Mouse (Mus musculus): ENCODE measurements around the gene Yes1. TPM values are rescaled to one million over a fixed set of nuclear protein-coding genes. Genes with fewer than 3 reads are reported as not detected.

Yes1 gene
- total and polyA plus RNA-seq, 3 experiments = 1.6 to 13.6 (median 10.3) TPM

DNA sequence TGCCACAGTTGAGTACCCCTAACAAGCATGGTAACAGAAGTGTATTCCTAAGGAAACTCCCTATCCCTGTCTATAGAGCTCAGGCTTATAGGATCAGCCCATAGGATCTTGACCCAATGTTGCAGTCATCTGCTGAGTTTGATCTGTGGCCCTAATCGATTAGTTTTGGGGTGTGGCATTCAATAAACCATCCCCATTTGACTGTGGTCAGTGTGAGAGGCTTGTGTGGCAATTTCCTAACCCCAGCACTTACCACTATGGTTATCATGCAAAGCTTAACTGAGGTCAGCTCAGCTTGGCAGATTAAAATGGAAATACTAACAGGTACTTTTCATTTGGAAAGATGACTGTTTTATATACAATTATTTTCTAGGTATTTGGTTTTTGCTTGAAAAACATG is 5.1 kb upstream of the Yes1 start:
- DNase-seq (ENCODE audit: low spot score) = no peak
- no peak for TF ChIP-seq TAL1 (conservative IDR thresholded peaks at IDR 0.05; ENCODE audit: low read depth, low read length)
- TF ChIP-seq GATA2 (IDR thresholded peaks at IDR 0.05; ENCODE audit: borderline replicate concordance, low read depth, low read length) = no peak
- ATAC-seq (ENCODE audit: extremely low read depth, insufficient number of reproducible peaks, low FRiP score, poor library complexity, severe bottlenecking) = no peak
- H3K36me3 ChIP-seq (replicated peaks) = no peaks in the 10 kb centered on the region
- no peak overlapping the region for H3K4me3 ChIP-seq (ENCODE audit: low read depth, low read length)
- H3K27me3 ChIP-seq (ENCODE audit: insufficient read depth, low read length) = peaks cover 8% of the 10 kb centered on the region; the same call in 1 of the 2 replicates
- H3K4me1 ChIP-seq (ENCODE audit: insufficient read depth, low read depth, low read length) = peaks cover 19% of the 10 kb centered on the region
- H3K9me3 ChIP-seq (replicated peaks) = no peaks in the 10 kb centered on the region

DNA sequence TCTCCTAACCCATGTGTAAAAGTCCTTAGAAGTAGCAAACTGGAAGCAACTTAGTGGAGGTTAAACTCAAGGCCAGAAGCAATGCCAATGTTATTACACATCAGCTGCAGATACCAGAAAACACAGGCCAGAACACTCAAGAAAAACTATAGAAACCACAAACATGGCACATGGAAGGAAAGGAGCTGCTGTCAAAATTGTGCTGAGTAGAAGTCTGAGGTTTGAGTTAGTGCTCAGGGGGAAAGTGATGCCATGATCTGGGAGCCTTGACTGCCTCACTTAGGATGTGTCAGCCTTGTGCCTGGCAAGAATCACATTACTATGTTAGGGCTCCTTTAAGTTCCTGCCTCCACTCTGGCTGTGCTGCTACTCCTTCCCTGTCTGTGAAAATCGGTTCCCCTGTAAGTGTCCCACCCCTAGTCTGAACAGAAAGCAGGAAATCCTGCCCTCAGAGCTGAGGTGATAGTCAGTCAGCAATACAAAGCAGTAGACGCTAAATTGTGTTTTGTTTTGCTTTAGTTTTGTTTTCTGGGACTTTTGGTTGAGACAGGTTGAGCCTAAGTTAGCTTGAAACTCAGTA is 3.1 kb upstream of the Yes1 start:
- TF ChIP-seq CTCF (IDR thresholded peaks at IDR 0.05; ENCODE audit: low read depth, low read length) = no peak
- no peak for TF ChIP-seq POLR2AphosphoS5 (IDR thresholded peaks at IDR 0.05; ENCODE audit: insufficient replicate concordance, low read depth, low read length)
- no peak for TF ChIP-seq GATA1 (IDR thresholded peaks at IDR 0.05; ENCODE audit: borderline replicate concordance, low read length)
- no peak for TF ChIP-seq GATA2 (IDR thresholded peaks at IDR 0.05; ENCODE audit: borderline replicate concordance, low read depth, low read length)
- no peak for TF ChIP-seq TAL1 (conservative IDR thresholded peaks at IDR 0.05; ENCODE audit: low read depth, low read length)
- DNase-seq (ENCODE audit: low spot score) (no peak), ATAC-seq (ENCODE audit: extremely low read depth, insufficient number of reproducible peaks, low FRiP score, poor library complexity, severe bottlenecking) (no peak)
- Histone ChIP-seq H3K36me3 (replicated peaks) (no peaks in the 10 kb centered on the region), H3K4me3 (ENCODE audit: low read depth, low read length) (no peak overlapping the region), H3K27me3 (ENCODE audit: insufficient read depth, low read length) (peaks cover 8% of the 10 kb centered on the region; the same call in 1 of the 2 replicates), H3K4me1 (ENCODE audit: insufficient read depth, low read depth, low read length) (peaks cover 26% of the 10 kb centered on the region), H3K9me3 (replicated peaks) (no peaks in the 10 kb centered on the region)

DNA sequence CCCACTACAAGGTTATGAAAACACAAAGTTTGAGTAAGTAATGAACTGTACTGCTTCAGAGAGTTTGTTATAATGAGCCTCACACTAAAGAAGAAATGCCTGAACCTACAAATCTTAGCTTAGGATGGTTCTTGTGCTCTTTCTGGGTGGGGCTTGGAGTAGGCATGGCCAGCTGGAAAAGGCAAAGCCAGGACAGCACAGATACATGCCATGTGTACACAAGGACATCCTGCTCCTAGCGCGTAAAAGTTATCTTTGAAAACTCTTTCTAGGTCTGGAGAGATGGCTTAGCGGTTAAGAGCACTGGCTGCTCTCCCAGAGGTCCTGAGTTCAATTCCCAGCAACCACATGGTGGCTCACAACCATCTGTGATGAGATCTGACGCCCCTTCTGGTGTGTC is 2.5 kb upstream of the Yes1 start:
- no peak for TF ChIP-seq GATA2 (IDR thresholded peaks at IDR 0.05; ENCODE audit: borderline replicate concordance, low read depth, low read length)
- no peak for TF ChIP-seq TAL1 (conservative IDR thresholded peaks at IDR 0.05; ENCODE audit: low read depth, low read length)
- TF ChIP-seq CTCF (IDR thresholded peaks at IDR 0.05; ENCODE audit: low read depth, low read length) = no peak
- TF ChIP-seq POLR2AphosphoS5 (IDR thresholded peaks at IDR 0.05; ENCODE audit: insufficient replicate concordance, low read depth, low read length) = no peak
- no peak for TF ChIP-seq GATA1 (IDR thresholded peaks at IDR 0.05; ENCODE audit: borderline replicate concordance, low read length)
- Histone ChIP-seq H3K27me3 (ENCODE audit: insufficient read depth, low read length) (peaks cover 8% of the 10 kb centered on the region; the same call in 1 of the 2 replicates), H3K36me3 (replicated peaks) (no peaks in the 10 kb centered on the region), H3K4me1 (ENCODE audit: insufficient read depth, low read depth, low read length) (peaks cover 26% of the 10 kb centered on the region), H3K9me3 (replicated peaks) (no peaks in the 10 kb centered on the region), H3K4me3 (ENCODE audit: low read depth, low read length) (no peak overlapping the region)
- no peak for DNase-seq (ENCODE audit: low spot score)
- no peak for ATAC-seq (ENCODE audit: extremely low read depth, insufficient number of reproducible peaks, low FRiP score, poor library complexity, severe bottlenecking)

DNA sequence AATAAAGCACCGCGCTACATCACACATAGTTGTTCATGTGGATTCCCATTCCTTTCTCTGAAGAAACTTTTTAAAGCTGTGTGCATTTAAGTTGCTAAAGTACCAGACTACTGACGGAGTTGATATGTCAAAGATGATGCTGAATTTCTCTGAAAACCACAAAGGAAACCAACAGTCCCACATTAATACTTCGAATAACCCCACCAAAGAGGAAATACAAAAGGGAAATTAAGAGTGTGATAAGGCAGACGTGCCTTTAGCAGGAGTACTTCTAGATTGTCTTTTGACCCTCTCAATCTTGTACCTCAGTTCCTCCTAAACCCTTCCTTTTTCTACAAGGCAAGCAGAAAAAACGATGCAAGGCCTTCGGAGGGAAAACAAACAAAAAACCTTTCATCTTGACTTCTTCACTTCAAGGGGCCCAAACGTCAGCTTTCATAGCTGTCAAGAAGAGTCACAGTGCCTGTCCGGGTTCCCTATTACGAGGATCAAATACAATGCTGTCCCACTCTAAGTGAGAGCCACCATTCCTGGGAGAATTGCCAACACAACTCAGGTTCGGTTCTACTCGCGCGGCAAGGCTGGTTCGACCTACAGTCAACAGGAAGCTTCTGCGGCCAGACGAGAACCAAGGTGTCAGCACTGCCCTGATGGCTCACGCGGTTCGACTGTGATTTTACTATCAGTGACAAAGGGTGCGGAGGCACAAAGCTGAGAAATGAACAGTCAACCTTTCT is 739 bp upstream of the Yes1 start:
- DNase-seq (ENCODE audit: low spot score) (no peak), ATAC-seq (ENCODE audit: extremely low read depth, insufficient number of reproducible peaks, low FRiP score, poor library complexity, severe bottlenecking) (no peak; the same call in 1 of the 2 replicates)
- no peaks in the 10 kb centered on the region for H3K9me3 ChIP-seq (replicated peaks)
- peaks cover 29% of the 10 kb centered on the region for H3K4me1 ChIP-seq (ENCODE audit: insufficient read depth, low read depth, low read length)
- H3K36me3 ChIP-seq (replicated peaks) = no peaks in the 10 kb centered on the region
- no peak for TF ChIP-seq GATA1 (IDR thresholded peaks at IDR 0.05; ENCODE audit: borderline replicate concordance, low read length)
- TF ChIP-seq GATA2 (IDR thresholded peaks at IDR 0.05; ENCODE audit: borderline replicate concordance, low read depth, low read length) = no peak
- no peak for TF ChIP-seq POLR2AphosphoS5 (IDR thresholded peaks at IDR 0.05; ENCODE audit: insufficient replicate concordance, low read depth, low read length)
- no peak for TF ChIP-seq CTCF (IDR thresholded peaks at IDR 0.05; ENCODE audit: low read depth, low read length)
- no peak for TF ChIP-seq TAL1 (conservative IDR thresholded peaks at IDR 0.05; ENCODE audit: low read depth, low read length)
- peak overlapping the region; percentile 94 for H3K4me3 ChIP-seq (ENCODE audit: low read depth, low read length)
- peaks cover 8% of the 10 kb centered on the region; the same call in 1 of the 2 replicates for H3K27me3 ChIP-seq (ENCODE audit: insufficient read depth, low read length)

DNA sequence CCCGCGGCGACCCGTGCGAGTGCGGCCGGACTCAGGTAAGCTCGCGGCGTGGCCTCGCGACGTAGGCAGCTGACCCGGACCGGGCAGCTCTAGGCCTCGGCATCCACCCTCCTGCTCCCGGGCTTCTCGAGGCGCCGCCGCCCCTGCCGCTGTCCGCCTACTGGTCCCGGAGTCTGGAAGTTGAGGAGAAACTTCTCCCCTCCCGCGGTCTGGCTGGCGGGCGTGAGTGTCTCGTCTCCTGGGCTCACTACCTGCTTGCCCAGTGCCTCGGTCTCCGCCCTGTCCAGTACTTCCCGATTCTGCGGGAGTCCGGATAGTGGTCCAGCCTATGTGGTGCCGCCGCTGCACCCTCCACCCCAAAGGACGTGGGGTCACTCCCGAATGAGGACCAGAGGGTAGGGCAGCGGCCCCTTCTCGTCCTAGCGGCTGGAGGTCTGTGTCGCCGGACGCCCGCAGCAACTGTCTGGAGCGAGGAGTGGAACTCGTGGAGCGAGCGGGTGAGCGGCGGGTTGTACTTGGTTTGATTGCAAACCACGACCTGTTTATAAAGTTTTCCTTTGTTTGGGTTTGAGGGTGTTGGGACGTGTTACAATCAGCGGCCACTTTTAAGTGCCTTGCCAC is 480 bp downstream of the Yes1 start:
- DNase-seq (ENCODE audit: low spot score) = peak; percentile 14
- Histone ChIP-seq H3K9me3 (replicated peaks) (no peaks in the 10 kb centered on the region), H3K4me3 (ENCODE audit: low read depth, low read length) (peak overlapping the region; percentile 94), H3K4me1 (ENCODE audit: insufficient read depth, low read depth, low read length) (peaks cover 31% of the 10 kb centered on the region), H3K36me3 (replicated peaks) (no peaks in the 10 kb centered on the region), H3K27me3 (ENCODE audit: insufficient read depth, low read length) (peaks cover 4% of the 10 kb centered on the region; the same call in 1 of the 2 replicates)
- no peak for TF ChIP-seq GATA1 (IDR thresholded peaks at IDR 0.05; ENCODE audit: borderline replicate concordance, low read length)
- 0 out of 2 replicates have a peak, but pooled peaks have one; percentile 4 for ATAC-seq (ENCODE audit: extremely low read depth, insufficient number of reproducible peaks, low FRiP score, poor library complexity, severe bottlenecking)

DNA sequence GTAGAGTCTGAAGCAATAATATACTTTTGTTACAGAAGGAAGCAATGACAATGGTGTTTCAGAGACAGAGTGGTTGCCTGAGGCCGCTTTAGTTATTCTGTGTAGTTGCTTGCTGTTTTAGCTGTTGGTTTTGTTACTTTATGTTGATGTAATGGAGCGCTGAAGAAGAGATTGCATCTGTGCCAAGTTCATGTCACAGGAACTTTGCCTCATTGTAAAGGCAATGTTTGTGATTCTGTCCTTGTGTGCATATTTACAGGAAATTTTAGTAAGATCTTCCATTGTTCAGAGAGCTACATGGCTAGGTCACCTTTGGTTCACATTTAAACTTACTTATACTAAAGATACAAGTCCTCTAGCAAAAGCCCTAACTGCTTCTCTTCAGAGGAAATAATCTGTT is 3.3 kb downstream of the Yes1 start:
- Histone ChIP-seq H3K4me3 (ENCODE audit: low read depth, low read length) (no peak overlapping the region), H3K9me3 (replicated peaks) (no peaks in the 10 kb centered on the region), H3K27me3 (ENCODE audit: insufficient read depth, low read length) (no peaks in the 10 kb centered on the region), H3K36me3 (replicated peaks) (no peaks in the 10 kb centered on the region), H3K4me1 (ENCODE audit: insufficient read depth, low read depth, low read length) (peaks cover 23% of the 10 kb centered on the region)
- ATAC-seq (ENCODE audit: extremely low read depth, insufficient number of reproducible peaks, low FRiP score, poor library complexity, severe bottlenecking) (no peak), DNase-seq (ENCODE audit: low spot score) (no peak)
- TF ChIP-seq POLR2AphosphoS5 (IDR thresholded peaks at IDR 0.05; ENCODE audit: insufficient replicate concordance, low read depth, low read length) = no peak
- TF ChIP-seq GATA2 (IDR thresholded peaks at IDR 0.05; ENCODE audit: borderline replicate concordance, low read depth, low read length) = no peak
- TF ChIP-seq TAL1 (conservative IDR thresholded peaks at IDR 0.05; ENCODE audit: low read depth, low read length) = no peak
- no peak for TF ChIP-seq GATA1 (IDR thresholded peaks at IDR 0.05; ENCODE audit: borderline replicate concordance, low read length)
- no peak for TF ChIP-seq CTCF (IDR thresholded peaks at IDR 0.05; ENCODE audit: low read depth, low read length)
